Mouse (Mus musculus) WW6 (cell line): ENCODE results near the gene Morf4l1.

Experiments used
- DNase-seq: peaks from one replicate; pipeline ENCODE4 v3.0.0-alpha.2; 2013; ENCODE audit warnings: low read depth, low spot score

Morf4l1 gene

GRCm38 (mm10) chr9:90114567-90115307, at the start of gene Morf4l1:
TSS of gene Morf4l1 (minus strand) at chr9:90114774.
- peak; percentile 87 for DNase-seq

- no peak for DNase-seq
These were observed 49.1 kb upstream of the Morf4l1 start for GRCm38 (mm10) chr9:90163749-90164095.

GRCm38 (mm10) chr9:90162926-90163748, 48.6 kb upstream of the Morf4l1 start, which contains the start of gene Adamts7:
TSS of gene Adamts7 (plus strand) at chr9:90163069.
- no peak for DNase-seq

GRCm38 (mm10) chr9:90162243-90162925, 47.8 kb upstream of the Morf4l1 start:
- no peak for DNase-seq

GRCm38 (mm10) chr9:90146869-90147268, 32.3 kb upstream of the Morf4l1 start:
- DNase-seq, result no peak

GRCm38 (mm10) chr9:90145788-90146187, 31.2 kb upstream of the Morf4l1 start:
- DNase-seq, result no peak

GRCm38 (mm10) chr9:90136678-90136965, 22.0 kb upstream of the Morf4l1 start:
- no peak for DNase-seq

GRCm38 (mm10) chr9:90135963-90136677, 21.5 kb upstream of the Morf4l1 start:
- DNase-seq, result no peak

GRCm38 (mm10) chr9:90135466-90135865, 20.9 kb upstream of the Morf4l1 start:
- DNase-seq, result no peak

- no peak for DNase-seq
These were observed 19.2 kb upstream of the Morf4l1 start for GRCm38 (mm10) chr9:90133562-90134355.

GRCm38 (mm10) chr9:90128636-90129201, 14.1 kb upstream of the Morf4l1 start:
- no peak for DNase-seq

GRCm38 (mm10) chr9:90127146-90127545, 12.6 kb upstream of the Morf4l1 start:
- DNase-seq, result no peak

- DNase-seq, result peak; percentile 71
These were observed 11.9 kb upstream of the Morf4l1 start for GRCm38 (mm10) chr9:90126260-90127010.

- no peak for DNase-seq
These were observed 11.0 kb upstream of the Morf4l1 start for GRCm38 (mm10) chr9:90125416-90126099.

GRCm38 (mm10) chr9:90124873-90125245, 10.3 kb upstream of the Morf4l1 start:
- DNase-seq, result no peak

GRCm38 (mm10) chr9:90124156-90124872, 9.7 kb upstream of the Morf4l1 start:
- DNase-seq, result no peak

- DNase-seq, result no peak
These were observed 7.7 kb upstream of the Morf4l1 start for GRCm38 (mm10) chr9:90122246-90122740.

- no peak for DNase-seq
These were observed 2.7 kb upstream of the Morf4l1 start for GRCm38 (mm10) chr9:90117234-90117633.

- no peak for DNase-seq
These were observed 730 bp upstream of the Morf4l1 start for GRCm38 (mm10) chr9:90115308-90115700.
